Mouse (Mus musculus) lung, adult 18-20 months (tissue): ENCODE measurements around the gene Fdxr.
A peak's percentile ranks its signal among the peaks of the same experiment; 100 is the strongest.

Experiments used
- DNase-seq, 2 experiments: peaks; one replicate each; pipeline ENCODE4 v3.0.0; 2022; ENCODE audit warnings: mixed read lengths in 2 of 2

The Fdxr gene

DNA sequence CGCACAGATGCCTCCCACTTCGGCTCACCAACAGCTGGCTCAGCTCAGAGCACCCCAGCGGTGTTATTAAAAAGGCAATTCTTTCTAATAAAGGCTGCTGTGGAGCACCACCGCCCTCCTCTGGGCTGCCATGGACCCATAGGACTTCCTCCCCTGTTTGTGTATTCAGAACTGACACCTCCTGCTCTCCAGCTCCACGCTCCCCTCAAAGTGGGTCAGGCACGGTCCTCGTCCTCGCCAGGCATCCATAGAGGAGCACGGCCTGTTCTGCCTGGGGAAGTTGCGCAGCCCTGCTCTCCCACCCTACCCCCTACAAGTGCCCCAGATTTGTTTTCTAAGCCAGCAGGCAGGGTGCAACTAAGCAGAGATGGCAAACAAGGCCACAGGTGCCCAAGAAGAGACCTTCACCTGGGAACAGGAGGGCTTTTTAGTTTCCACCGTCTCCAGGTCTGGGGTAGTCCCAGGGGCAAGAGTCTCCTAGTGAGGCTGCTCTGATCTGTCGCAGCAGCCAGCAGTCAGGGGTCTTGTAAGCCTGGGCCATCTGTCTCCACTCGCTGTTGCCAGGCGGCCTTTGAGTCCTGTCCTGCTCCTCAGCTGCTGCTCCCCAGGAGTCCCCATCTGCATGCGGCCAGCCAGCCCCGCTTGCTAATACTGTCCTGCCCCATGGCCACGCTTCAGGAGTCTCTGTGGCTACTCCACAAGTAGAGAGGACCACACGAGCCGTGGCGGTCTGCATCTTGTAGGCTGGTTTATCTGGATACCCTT lies 43.1 kb downstream of the Fdxr start:
- no peak for DNase-seq

DNA sequence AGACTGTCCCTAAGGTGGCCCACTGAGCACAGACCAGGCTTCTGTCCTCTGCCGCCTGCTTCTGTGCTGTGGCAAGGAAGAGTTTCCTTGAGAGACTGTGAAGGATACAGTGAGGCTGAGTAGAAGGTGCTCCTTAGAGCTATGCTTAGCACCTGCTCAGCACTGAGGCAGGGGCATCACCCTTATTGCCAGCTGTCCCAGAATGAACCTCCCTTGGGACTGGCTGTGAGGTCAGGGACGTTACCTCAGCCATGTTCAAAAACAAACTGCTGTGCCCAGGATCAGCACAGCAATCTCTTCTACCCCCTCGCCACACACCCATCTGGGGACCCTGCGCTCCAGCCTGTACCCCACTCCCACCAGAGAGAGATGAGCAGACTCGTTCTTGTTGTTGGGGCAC lies 44.0 kb downstream of the Fdxr start:
- no peak for DNase-seq

- no peak for DNase-seq
Observed at GRCm38 (mm10) chr11:115231924-115232323, 44.9 kb downstream of the Fdxr start.

- no peak for DNase-seq
Observed at GRCm38 (mm10) chr11:115231168-115231915, 45.5 kb downstream of the Fdxr start.

DNA sequence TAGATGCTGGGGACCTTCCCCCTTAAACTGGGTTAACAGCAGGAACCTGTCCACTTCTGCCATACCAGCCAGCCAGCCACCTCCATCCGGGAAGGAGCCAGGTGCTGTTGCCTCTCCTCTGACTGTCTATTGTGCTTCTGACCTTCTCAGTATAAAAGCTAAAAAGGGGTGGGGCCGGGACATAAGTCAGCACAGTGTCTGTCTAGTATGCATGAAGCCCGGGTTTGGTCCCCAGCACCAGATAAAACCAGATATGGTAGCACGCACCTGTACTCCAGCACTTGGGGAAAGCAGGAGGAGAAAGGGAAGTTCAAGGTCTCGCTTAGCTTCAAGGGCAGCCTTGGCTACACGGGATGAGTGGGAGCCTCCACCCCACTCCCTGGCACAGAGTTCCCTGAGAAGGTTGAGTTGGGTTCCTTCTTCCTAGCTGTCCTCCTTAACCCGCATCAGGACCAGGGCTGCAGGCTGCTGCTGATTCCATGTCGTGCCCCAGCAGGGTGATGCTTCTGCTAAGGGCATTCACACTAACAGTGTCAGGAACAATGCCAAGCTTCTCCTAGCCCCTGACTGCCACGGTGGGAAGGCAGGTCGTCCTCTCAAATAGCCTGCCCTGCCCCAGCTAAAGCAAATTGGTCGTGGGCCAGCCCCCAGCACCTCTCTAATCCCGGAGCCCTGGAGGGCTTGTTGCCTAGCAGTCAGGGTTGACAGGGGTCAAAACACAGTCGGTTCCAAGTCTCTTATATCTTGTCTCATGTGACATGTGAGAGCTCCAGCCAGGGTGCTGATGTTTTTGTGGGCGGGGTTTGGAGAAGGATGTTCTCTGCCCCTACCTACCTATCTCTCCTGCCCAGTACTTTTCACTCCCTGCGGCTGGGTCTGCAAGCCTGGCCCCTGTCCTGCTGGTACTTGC lies 47.6 kb downstream of the Fdxr start:
- no peak for DNase-seq

GRCm38 (mm10) chr11:115228430-115228829 lies 48.4 kb downstream of the Fdxr start:
- DNase-seq, result no peak

DNA sequence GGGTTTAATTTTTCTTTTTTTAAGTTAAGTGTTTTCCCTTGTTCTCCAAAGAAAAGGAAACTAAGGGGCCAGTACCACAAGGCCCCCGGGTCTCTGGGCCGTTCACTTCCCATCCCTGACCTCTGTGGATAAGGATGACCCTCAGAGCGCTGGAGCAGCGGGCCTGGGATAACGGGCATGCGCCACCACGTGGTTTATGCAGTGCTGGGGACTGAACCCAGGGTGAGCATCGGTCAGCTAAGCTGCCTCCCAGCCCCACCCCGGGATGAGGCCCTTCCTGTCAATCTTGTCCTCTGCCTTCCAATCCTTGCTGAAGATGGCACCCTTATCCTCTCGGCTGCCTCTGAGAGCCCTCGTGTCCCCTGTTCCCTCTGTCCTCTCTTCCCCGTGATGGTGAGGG lies 49.2 kb downstream of the Fdxr start:
- no peak for DNase-seq

GRCm38 (mm10) chr11:115226811-115227491 lies 49.9 kb downstream of the Fdxr start:
- peak in 1 of 2 experiments; percentile 24 for DNase-seq

DNA sequence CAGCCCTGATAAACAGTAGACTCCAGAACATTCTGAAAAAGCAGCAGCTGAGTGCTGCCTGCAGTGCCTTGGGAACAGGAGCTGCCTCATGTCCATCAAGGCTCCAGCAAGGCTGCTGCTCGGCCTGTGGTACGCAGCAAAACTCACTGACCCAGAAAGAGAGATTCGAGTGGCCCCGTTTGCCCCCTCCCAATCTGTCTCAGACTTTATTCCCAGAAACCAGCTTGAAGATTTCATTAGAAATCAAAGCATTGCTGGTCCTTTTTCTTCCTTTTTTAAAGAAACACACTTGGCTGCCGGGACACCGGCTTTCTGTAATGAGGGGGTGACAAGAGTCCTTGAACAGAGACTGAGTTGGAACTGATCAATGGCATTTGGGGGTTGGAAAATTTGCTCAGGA lies 51.5 kb downstream of the Fdxr start:
- DNase-seq, result no peak

GRCm38 (mm10) chr11:115224889-115225288 lies 52.0 kb downstream of the Fdxr start:
- peak; percentile 30 to 53 for DNase-seq

DNA sequence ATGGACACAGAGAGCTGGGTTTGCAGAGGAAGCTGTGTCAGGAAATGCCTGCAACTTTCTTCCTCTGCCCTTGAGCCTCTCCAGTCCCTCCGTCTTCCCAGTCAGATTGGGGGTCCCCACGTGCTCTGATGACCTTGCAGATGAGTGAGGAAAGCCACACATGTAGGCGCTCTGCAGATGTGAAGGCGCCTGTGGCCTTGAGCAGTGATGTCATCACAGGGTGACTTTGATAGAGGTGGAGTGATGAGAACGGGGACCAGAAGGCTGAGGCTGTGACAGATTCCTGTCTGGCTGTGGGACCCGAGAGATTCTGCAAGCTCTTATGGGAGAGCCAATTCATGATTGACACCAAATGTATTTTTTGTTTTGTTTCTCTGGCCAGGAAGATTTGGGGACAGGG lies 53.0 kb downstream of the Fdxr start:
- DNase-seq, result no peak

DNA sequence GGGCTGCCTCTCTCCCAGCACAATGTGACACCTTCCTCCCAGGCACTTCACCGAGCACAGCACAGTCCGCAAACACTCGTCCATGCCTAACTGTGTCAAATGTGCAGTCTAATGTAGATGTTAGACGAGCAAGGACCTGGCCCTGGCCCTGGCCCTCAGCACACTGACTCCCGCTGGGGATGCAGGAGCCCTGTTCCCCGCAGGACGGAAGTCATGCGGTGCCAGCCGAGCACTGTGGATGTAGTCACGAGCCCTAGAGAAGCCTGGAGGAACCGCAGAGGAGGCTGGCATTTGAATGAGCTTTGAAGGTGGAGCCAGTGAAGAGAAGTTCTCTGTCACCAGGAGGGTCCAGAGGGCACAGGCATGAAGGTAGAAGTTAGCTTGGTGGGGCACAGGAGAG lies 53.4 kb downstream of the Fdxr start:
- DNase-seq, result no peak

DNA sequence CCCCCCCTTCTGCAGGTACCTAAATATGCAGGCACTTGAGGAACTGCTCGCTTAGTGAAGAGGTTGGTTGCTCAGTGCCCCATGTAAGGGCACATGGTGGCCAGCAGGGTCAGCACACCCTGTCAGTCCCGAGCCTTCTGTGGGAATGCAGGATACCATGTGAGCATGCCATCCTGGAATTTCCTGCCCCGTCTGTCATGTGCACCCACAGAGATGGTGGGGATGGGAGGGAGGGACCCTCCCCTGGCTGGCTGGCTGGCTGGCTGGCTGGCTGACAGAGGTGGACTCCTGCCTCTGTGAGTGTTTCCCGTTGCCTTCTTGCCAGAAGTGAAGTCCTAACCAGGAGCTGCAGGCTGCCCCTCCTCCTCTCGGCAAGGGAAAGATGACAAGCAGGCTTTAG lies 54.3 kb downstream of the Fdxr start:
- DNase-seq, result peak in 1 of 2 experiments; percentile 38

DNA sequence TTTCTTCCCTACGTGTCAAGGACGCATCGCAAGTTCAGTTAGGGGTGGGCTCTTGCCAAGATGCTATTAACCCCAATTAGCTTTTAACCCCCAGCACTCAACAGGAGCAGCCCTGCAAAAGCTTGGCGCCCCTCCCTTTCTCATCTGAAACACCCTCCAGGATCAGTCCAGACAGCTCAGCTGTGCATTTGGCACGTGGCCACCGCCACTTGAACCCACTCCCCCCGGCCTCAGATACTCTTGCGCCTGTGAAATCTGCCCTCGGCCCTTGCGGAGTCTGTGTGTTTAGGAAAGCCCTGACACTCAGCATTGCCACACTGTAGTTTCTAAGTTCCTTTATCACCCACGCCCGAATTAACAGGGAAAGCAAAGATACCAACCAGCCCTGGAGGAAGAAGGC lies 54.8 kb downstream of the Fdxr start:
- peak in 1 of 2 experiments; percentile 41 for DNase-seq

- DNase-seq, result no peak
Observed at GRCm38 (mm10) chr11:115219685-115220084, 57.2 kb downstream of the Fdxr start.

- DNase-seq, result peak; percentile 83 to 89
Observed at GRCm38 (mm10) chr11:115219263-115219662, 57.6 kb downstream of the Fdxr start.
